Mouse (Mus musculus): ENCODE data around the gene Rrp8. TPM values are rescaled to one million over a fixed set of nuclear protein-coding genes. Genes with fewer than 3 reads are reported as not detected.
"Not testable (repeated sequence)": the region's sequence is repeated elsewhere in the genome, so short reads cannot be mapped to it uniquely, and the experiment has no call there.

Rrp8 gene
- polyA plus RNA-seq, 1 experiment from 2014 or later, result 51.2 TPM

DNA sequence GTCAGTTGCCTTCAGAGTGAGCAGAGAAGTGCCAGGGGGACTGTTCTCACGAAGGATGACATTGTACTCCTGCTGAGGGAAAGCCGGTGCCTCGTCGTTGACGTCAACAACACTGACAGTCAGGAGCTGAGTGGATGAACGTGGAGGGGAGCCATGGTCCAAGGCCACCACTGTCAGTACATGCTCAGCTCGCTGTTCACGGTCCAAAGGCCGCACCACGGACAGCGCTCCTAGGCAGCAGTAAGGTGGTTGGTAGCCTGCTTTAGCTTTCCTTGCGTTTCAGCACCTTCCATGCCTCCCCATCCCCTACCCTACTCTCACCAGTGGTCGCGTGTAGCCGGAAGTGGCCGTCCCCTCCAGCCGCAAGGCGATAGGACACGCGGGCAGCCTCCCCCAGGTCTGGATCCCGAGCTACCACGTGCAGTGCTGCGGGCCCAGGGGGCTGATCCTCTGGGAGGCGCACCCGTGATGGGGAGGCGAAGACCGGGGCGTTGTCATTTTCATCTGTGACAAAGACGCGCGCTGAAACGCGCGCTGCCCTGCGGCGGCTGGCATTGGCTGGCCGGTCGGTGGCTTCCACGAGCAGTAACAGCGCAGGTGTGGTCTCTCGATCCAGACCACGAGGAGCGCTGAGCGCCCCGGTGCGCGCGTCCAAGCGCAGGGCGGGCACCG lies 24.8 kb upstream of the Rrp8 start:
- no peak overlapping the region for H3K9ac ChIP-seq (replicated peaks; ENCODE audit: low read length)
- H3K9me3 ChIP-seq (replicated peaks; ENCODE audit: control insufficient read depth, low read length), result no peaks in the 10 kb centered on the region
- no peak overlapping the region for H3K4me3 ChIP-seq (ENCODE audit: low read depth, low read length)
- peaks cover 6% of the 10 kb centered on the region; the same call in 1 of the 2 replicates for H3K27me3 ChIP-seq (ENCODE audit: control insufficient read depth, insufficient read depth, low read length)
- H3K4me1 ChIP-seq (ENCODE audit: control insufficient read depth, insufficient read depth, low read length), result no peaks in the 10 kb centered on the region
- H3K27ac ChIP-seq (replicated peaks; ENCODE audit: low read depth, low read length), result no peak overlapping the region
- peak; percentile 15; the same call in 1 of the 2 replicates for ATAC-seq (replicated peaks; ENCODE audit: insufficient number of reproducible peaks, low FRiP score, low TSS enrichment, low read depth)
- H3K36me3 ChIP-seq (replicated peaks; ENCODE audit: control insufficient read depth, insufficient read depth, low read depth, low read length), result peaks cover 38% of the 10 kb centered on the region
- 22% methylated on average over 51 of the region's 51 CpGs for WGBS
- no peak overlapping the region; the same call in 1 of the 2 replicates for H3K4me2 ChIP-seq (ENCODE audit: low read depth, low read length)
- no peak for DNase-seq (ENCODE audit: low spot score)

DNA sequence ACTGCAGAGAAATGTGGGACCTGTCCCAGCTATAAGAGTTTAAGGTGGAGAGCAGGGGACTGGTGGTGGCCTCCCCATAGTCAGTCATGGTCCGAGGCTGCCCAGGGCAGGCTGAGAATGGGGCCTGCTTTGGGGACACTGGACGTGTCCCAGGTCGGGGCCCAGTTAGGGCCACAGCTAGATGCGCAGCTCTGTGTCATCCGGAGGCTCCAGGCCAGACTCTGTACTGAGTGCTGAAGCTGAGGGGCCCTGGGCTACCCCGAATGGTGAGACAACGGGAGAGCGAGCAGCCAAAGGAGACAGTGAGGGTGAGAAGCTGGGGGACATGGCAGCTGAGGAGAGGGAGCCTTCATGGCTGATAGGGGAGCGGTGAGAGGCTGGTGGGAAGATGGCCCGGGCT lies 16.1 kb upstream of the Rrp8 start:
- no peak for ATAC-seq (replicated peaks; ENCODE audit: insufficient number of reproducible peaks, low FRiP score, low TSS enrichment, low read depth)
- Histone ChIP-seq H3K9me3 (replicated peaks; ENCODE audit: control insufficient read depth, low read length) (no peaks in the 10 kb centered on the region), H3K4me3 (ENCODE audit: low read depth, low read length) (no peak overlapping the region), H3K4me2 (ENCODE audit: low read depth, low read length) (no peak overlapping the region), H3K36me3 (replicated peaks; ENCODE audit: control insufficient read depth, insufficient read depth, low read depth, low read length) (peaks cover 11% of the 10 kb centered on the region), H3K9ac (replicated peaks; ENCODE audit: low read length) (no peak overlapping the region), H3K27me3 (ENCODE audit: control insufficient read depth, insufficient read depth, low read length) (no peaks in the 10 kb centered on the region), H3K4me1 (ENCODE audit: control insufficient read depth, insufficient read depth, low read length) (no peaks in the 10 kb centered on the region), H3K27ac (replicated peaks; ENCODE audit: low read depth, low read length) (no peak overlapping the region)
- DNase-seq (ENCODE audit: low spot score), result no peak
- 90% methylated on average over 10 of the region's 10 CpGs for WGBS

DNA sequence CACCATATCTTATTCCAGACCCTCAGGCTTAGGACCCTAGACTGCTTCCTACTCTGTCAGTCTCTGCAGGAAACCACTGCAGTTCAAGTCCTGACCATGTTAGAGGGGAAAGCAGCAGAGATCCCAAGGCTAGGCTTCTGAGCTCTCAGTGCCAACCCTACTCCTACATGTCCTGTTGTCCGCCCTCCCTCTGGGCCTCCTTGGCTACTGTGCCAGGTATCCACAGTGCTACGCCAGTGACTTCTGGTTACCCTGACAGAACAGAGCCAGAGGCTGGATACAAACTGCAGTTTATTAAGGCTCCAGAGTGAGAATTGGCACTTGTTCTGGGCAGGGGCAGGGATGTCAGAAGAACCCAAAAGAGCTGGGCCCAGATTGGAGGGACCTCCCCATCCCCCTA lies 15.5 kb upstream of the Rrp8 start:
- Histone ChIP-seq H3K4me2 (ENCODE audit: low read depth, low read length) (peak overlapping the region; percentile 10; the same call in 1 of the 2 replicates), H3K36me3 (replicated peaks; ENCODE audit: control insufficient read depth, insufficient read depth, low read depth, low read length) (peaks cover 9% of the 10 kb centered on the region), H3K9me3 (replicated peaks; ENCODE audit: control insufficient read depth, low read length) (no peaks in the 10 kb centered on the region), H3K4me3 (ENCODE audit: low read depth, low read length) (no peak overlapping the region), H3K27me3 (ENCODE audit: control insufficient read depth, insufficient read depth, low read length) (no peaks in the 10 kb centered on the region), H3K9ac (replicated peaks; ENCODE audit: low read length) (no peak overlapping the region), H3K4me1 (ENCODE audit: control insufficient read depth, insufficient read depth, low read length) (no peaks in the 10 kb centered on the region), H3K27ac (replicated peaks; ENCODE audit: low read depth, low read length) (no peak overlapping the region)
- WGBS, result 93% methylated on average over 2 of the region's 2 CpGs
- DNase-seq (ENCODE audit: low spot score) (no peak), ATAC-seq (replicated peaks; ENCODE audit: insufficient number of reproducible peaks, low FRiP score, low TSS enrichment, low read depth) (peak; percentile 10; the same call in 1 of the 2 replicates)

DNA sequence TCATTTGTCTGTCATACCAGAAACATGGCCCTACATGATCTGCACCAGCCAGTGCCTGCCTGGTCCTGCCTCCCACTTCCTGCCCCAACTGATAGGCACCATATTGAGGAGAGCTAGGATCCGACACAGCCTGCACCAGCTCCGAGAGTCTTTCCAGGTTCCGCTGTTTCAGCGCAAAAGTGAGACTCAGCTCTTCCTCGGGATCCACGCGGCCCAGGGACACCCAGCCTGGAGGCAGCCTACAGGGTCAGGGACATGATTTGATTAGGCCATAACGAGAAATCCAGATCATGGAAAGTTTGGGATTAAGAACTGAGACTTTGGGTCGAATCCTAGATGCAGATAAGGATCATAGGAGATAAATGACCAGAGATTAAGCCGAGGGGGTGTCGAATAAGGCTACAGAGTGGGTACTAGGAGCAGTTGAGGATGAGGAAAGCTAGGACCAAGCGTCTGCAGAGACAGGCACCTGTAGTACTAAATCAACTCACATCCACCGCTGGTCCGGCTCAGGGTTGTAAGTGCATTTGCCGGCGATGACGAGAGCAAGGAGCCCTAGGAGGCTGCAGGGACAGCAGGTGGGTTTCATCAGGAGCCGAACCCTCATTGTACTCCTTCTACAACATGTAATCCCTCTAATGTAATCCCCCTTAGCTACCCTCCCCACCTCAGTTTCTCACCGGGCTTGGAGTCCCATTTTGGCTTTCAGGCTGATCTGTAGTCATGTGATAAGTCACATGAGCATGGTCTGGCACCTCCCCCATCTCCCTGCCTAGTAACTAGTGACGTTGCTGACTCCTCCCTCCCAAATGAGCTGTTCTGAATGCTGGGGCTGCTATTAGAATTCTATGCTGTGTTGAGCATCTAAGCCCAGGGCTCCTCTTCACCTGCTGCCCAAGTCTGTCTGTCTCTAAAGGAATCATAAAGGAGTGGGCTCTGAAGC lies 14.6 kb upstream of the Rrp8 start, which contains the start of gene Tpp1:
Gene Tpp1, minus strand, starts transcription at position 745 of the 943 bp plus-strand sequence.
- 24% methylated on average over 20 of the region's 20 CpGs for WGBS
- peak within 1 kb of the TSS; percentile 51 for H3K4me3 ChIP-seq (ENCODE audit: low read depth, low read length)
- ATAC-seq (replicated peaks; ENCODE audit: insufficient number of reproducible peaks, low FRiP score, low TSS enrichment, low read depth) (peak; percentile 83), DNase-seq (ENCODE audit: low spot score) (peak; percentile 92)
- H3K27me3 ChIP-seq (ENCODE audit: control insufficient read depth, insufficient read depth, low read length), result no peaks in the 10 kb centered on the region
- no peak within 1 kb of the TSS for H3K27ac ChIP-seq (replicated peaks; ENCODE audit: low read depth, low read length)
- H3K4me1 ChIP-seq (ENCODE audit: control insufficient read depth, insufficient read depth, low read length), result no peaks in the 10 kb centered on the region
- no peaks in the 10 kb centered on the region for H3K9me3 ChIP-seq (replicated peaks; ENCODE audit: control insufficient read depth, low read length)
- H3K4me2 ChIP-seq (ENCODE audit: low read depth, low read length), result peak within 1 kb of the TSS; percentile 66
- H3K9ac ChIP-seq (replicated peaks; ENCODE audit: low read length), result peak within 1 kb of the TSS; percentile 67
- H3K36me3 ChIP-seq (replicated peaks; ENCODE audit: control insufficient read depth, insufficient read depth, low read depth, low read length), result peaks cover 2% of the 10 kb centered on the region

DNA sequence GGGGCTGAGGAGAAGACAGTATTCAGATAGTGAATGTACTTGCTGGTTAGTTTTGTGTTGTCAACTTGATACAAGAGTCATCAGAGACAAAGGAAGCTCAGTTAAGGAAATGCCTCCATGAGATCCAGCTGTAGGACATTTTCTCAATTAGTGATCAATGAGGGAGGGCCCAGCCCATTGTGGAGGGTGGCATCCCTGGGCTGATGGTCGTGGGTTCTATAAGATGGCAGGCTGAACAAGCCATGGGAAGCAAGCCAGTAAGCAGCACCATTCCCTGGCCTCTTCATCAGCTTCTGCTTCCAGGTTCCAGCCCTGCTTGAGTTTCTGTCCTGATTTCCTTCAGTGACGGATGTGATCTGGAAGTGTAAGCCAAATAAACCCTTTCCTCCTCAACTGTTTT lies 10.6 kb upstream of the Rrp8 start:
- Histone ChIP-seq H3K27ac (replicated peaks; ENCODE audit: low read depth, low read length) (no peak overlapping the region), H3K9me3 (replicated peaks; ENCODE audit: control insufficient read depth, low read length) (no peaks in the 10 kb centered on the region), H3K27me3 (ENCODE audit: control insufficient read depth, insufficient read depth, low read length) (no peaks in the 10 kb centered on the region), H3K9ac (replicated peaks; ENCODE audit: low read length) (no peak overlapping the region), H3K4me1 (ENCODE audit: control insufficient read depth, insufficient read depth, low read length) (no peaks in the 10 kb centered on the region), H3K4me3 (ENCODE audit: low read depth, low read length) (no peak overlapping the region), H3K36me3 (replicated peaks; ENCODE audit: control insufficient read depth, insufficient read depth, low read depth, low read length) (no peaks in the 10 kb centered on the region; the same call in 1 of the 2 replicates), H3K4me2 (ENCODE audit: low read depth, low read length) (no peak overlapping the region)
- 71% methylated on average over 2 of the region's 2 CpGs for WGBS
- ATAC-seq (replicated peaks; ENCODE audit: insufficient number of reproducible peaks, low FRiP score, low TSS enrichment, low read depth), result no peak
- DNase-seq (ENCODE audit: low spot score), result no peak

DNA sequence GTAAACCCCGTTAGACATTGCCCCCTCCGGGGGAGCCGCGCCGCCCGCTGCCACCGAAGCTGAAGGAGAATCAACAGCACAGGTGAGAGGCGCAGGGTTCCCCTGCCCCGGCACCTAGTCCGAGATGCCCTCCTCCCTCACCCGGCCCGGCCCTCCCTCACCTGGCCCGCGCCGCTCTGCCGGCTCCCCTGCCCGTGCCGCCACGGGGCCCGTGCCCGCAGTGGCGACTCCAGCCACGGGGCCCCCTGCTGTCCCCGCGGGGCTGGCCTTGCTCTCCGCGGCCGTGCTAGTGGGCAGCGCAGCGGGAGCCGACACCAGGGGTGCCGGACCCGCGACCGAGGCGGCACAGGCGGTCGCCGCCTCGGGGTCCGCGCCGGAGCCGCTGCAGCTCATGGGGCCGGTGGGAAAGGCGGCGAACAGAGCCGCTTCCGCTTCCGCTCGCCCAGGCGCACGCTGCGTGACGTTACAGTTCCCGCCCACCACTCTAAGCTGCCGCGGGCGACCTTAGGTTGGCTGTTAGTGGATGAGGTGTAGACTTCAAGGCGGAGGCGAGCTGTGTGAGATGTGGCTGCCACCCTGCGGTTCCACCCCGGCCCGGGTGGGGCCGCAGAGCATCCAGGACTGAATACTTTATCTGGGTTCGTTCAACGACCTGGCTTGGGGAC lies 6.9 kb upstream of the Rrp8 start, which contains the start of gene Taf10:
Gene Taf10, minus strand, starts transcription at position 436 of the 665 bp plus-strand sequence.
- no peaks in the 10 kb centered on the region for H3K27me3 ChIP-seq (ENCODE audit: control insufficient read depth, insufficient read depth, low read length)
- H3K4me2 ChIP-seq (ENCODE audit: low read depth, low read length), result peak within 1 kb of the TSS; percentile 86
- H3K4me1 ChIP-seq (ENCODE audit: control insufficient read depth, insufficient read depth, low read length), result no peaks in the 10 kb centered on the region
- ATAC-seq (replicated peaks; ENCODE audit: insufficient number of reproducible peaks, low FRiP score, low TSS enrichment, low read depth) (peak; percentile 97), DNase-seq (ENCODE audit: low spot score) (peak; percentile 94)
- WGBS, result 0% methylated on average over 58 of the region's 67 CpGs
- peak within 1 kb of the TSS; percentile 82 for H3K9ac ChIP-seq (replicated peaks; ENCODE audit: low read length)
- H3K9me3 ChIP-seq (replicated peaks; ENCODE audit: control insufficient read depth, low read length), result no peaks in the 10 kb centered on the region
- H3K36me3 ChIP-seq (replicated peaks; ENCODE audit: control insufficient read depth, insufficient read depth, low read depth, low read length), result peaks cover 3% of the 10 kb centered on the region; the same call in 1 of the 2 replicates
- H3K27ac ChIP-seq (replicated peaks; ENCODE audit: low read depth, low read length), result 0 out of 2 replicates have a peak within 1 kb of the TSS, but pooled peaks have one; percentile 16
- H3K4me3 ChIP-seq (ENCODE audit: low read depth, low read length), result peak within 1 kb of the TSS; percentile 95

DNA sequence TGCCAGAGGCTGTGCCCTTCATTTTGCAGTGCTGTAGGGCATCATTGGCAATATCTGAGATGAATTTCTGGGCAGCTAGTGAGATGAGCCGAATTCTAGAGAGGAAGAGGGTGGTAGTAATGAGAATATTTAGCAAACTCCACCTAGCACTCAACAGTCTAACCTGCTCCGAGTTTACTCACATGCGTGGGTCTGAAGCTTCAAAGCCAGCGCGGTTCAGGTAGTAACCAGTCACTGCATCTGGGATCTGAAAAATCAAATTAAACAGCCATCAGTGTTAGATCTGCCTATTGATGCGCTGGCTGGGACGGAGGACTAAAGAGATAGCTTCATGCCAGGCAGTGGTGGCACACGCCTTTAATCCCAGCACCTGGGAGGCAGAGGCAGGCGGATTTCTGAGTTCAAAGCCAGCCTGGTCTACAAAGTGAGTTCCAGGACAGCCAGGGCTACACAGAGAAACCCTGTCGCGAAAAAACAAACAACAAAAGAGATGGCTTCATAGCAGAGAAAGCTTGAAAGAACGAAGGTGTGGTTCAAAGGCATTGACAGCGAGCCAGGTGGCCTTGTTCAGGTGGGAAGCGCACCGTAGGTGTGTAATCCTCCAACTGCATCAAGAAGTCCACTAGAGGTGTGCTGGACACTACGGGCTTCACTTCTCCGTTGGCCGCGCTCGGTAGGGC lies 6.2 kb upstream of the Rrp8 start:
- H3K4me3 ChIP-seq (ENCODE audit: low read depth, low read length), result peak overlapping the region; percentile 95
- 0 out of 2 replicates have a peak, but pooled peaks have one; percentile 0 for ATAC-seq (replicated peaks; ENCODE audit: insufficient number of reproducible peaks, low FRiP score, low TSS enrichment, low read depth)
- H3K27ac ChIP-seq (replicated peaks; ENCODE audit: low read depth, low read length); DNase-seq (ENCODE audit: low spot score); H3K36me3 ChIP-seq (replicated peaks; ENCODE audit: control insufficient read depth, insufficient read depth, low read depth, low read length); H3K4me1 ChIP-seq (ENCODE audit: control insufficient read depth, insufficient read depth, low read length); H3K27me3 ChIP-seq (ENCODE audit: control insufficient read depth, insufficient read depth, low read length); H3K9me3 ChIP-seq (replicated peaks; ENCODE audit: control insufficient read depth, low read length): not testable (repeated sequence)
- H3K9ac ChIP-seq (replicated peaks; ENCODE audit: low read length), result peak overlapping the region; percentile 82
- WGBS, result 33% methylated on average over 20 of the region's 20 CpGs
- H3K4me2 ChIP-seq (ENCODE audit: low read depth, low read length), result peak overlapping the region; percentile 86

Measured in embryonic facial prominence, embryonic 11.5 days (tissue).